Mouse (Mus musculus) T-helper 17 cell (primary cell): Measurements from ENCODE around the gene Zfp30.

Experiments used
- in situ Hi-C, 2 experiments: fragments of 300-600 bp; cut with MboI, MseI; formaldehyde crosslinking; loops; 1 replicate in 1 of 2; 2 replicates in 1 of 2; pipeline ENCODE4 v1.15.1; 2025; ENCODE audit warnings: high pct_unique_total_duplicates in 2 of 2

Zfp30 gene

DNA sequence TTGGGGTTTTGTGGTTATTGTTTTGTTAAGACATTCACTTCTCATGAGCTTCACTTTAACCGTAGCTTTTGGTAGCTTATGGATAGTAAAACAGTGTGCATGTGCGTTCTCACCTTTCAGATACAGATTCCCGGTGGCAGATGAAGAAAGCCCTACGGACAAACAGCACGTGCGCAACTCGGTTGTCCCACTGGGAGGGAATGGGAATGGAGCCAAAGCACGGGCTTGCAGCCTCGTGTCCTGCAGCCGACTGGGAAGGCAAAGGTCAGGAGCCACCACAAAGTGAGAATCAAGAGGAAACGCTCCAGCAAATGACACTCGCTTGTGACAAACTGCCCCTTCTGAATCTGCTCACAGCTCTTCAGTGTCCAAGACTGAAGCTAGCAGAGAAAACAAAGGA, 44.2 kb downstream of the Zfp30 start:
- in situ Hi-C loops = loop anchor here in 1 of 2 experiments (10.0 kb wide), 1 partner anchor 553 kb away; no protein-coding TSS in a partner anchor

DNA sequence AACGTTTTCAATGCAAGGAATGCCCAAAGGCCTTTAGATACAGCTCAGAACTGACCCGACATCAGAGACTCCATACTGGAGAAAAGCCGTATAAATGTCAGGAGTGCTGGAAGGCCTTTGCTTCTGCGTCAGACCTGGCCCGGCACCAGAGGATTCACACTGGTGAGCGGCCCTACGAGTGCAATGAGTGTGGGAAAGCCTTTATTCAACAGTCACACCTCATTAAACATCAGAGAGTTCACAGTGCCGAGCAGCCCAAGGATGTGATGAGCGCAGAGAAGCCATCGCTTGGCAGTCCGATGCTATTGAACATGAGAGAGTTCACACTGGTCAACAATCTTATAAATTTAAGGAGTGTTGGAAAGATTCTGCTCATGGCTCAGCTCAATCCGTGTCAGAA, 46.0 kb downstream of the Zfp30 start:
- in situ Hi-C loops = loop anchor here in 1 of 2 experiments (10.0 kb wide), 1 partner anchor 555 kb away; no protein-coding TSS in a partner anchor

DNA sequence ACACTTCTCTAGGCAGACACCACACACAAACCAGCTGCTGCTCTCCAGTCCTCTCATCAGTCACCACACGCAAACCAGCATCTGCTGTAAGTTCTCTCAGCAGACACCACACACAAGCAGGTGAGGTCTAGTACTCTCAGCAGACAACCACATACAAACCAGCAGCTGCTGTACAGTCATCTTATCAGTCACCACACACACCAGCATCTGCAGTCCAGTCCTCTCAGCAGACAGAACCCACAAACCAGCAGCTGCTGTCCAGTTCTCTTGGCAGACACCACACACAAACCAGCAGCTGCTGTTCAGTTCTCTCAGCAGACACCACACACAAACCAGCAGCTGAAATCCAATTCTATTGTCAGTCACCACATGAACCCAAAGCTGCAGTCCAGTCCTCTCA, 53.0 kb downstream of the Zfp30 start:
- in situ Hi-C loops = no loop called here

DNA sequence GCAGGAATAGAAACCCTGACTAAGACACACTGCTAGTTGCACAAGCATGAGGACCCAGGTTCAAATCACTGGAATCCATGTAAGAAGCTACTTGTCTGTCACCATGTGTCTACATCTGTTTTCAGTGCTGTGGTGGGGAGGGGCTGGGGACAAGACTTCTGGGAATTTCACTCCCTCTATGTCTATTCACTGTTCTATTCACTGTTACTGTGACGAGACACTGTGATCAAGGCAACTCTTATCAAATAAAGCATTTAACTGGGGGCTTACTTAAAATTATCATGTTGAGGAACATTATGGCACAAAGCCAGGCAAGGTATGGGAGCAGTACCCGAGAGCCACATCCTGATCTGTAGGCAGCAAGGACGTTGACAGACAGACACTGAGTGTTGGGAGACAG, 55.5 kb downstream of the Zfp30 start:
- in situ Hi-C loops = no loop called here

DNA sequence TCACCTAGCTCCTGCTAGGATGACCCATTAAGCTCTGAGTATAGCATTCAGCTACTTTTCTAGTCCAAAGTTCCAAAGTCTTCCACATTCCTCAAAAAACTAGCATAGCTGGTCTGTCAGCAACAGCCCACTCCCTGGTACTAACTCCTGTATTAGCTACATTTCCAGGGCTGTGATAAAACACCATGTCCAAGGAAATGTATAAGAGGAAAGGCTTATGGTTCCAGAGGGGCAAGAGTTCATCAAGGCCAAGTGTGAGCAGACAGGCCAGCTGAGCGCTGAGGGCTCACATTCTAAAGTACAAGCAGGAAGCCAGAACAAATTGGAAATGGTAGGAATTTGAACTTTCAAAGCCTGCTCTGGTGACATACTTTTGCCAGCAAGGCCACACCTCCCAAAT, 58.3 kb downstream of the Zfp30 start:
- in situ Hi-C loops = no loop called here
